Mouse (Mus musculus) bone marrow, adult 2 months (tissue): Measurements from ENCODE around the gene Rad51b.

Experiments used
- CTCF ChIP-seq: fragments of 200-500 bp; IDR thresholded peaks from 2 replicates; pipeline ENCODE4 v1.5.1; 2011; ENCODE audit warnings: low read length, control low read depth; ENCODE audit not compliant: control insufficient read depth, insufficient read depth
- POLR2A ChIP-seq: fragments of 200-500 bp; IDR thresholded peaks from 2 replicates; pipeline ENCODE4 v1.6.1; 2011; ENCODE audit warnings: low read depth, mild to moderate bottlenecking, control low read depth, low read length, borderline replicate concordance; ENCODE audit not compliant: control insufficient read depth

DNA sequence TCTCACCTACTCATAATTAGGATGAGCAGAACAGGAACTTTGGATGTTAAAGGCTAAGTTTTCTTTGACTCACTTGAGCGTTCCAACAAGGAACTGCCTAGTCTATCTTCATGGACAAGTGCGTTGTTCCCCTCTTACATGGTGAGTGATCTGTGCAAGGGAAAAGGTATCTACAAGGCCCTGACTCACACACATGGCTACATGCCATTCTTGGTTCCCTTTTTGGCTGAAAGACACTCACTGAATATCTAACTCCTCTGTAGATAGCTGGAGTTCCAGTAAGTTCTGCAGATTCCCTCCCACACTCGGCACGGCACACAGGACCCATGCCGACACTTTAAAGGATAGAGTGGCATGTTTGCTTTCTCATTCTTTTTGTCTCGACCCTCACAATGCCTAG is 447.0 kb downstream of the Rad51b start:
- no peak for TF ChIP-seq CTCF
- TF ChIP-seq POLR2A, result no peak
